Mouse (Mus musculus) kidney, postnatal 0 days (tissue): ENCODE results near the gene Tgif2. TPM values are rescaled to one million over a fixed set of nuclear protein-coding genes. Genes with fewer than 3 reads are reported as not detected.
A peak's percentile ranks its signal among the peaks of the same experiment; 100 is the strongest.
"Not testable (repeated sequence)": the region's sequence is repeated elsewhere in the genome, so short reads cannot be mapped to it uniquely, and the experiment has no call there.

Experiments used
- ATAC-seq: fragments of 200-750 bp; cut with Nextera tagmentation; replicated peaks from 2 replicates; pipeline ENCODE4 v1.8.0; 2017; ENCODE audit warnings: low read depth, moderate number of reproducible peaks, moderate TSS enrichment, moderate library complexity; ENCODE audit not compliant: low FRiP score
- DNase-seq: peaks from one replicate; pipeline ENCODE4 v3.0.0-alpha.2; 2016; ENCODE audit warnings: low spot score
- H3K27ac ChIP-seq: fragments of 300-500 bp; sonication (generic); 2 replicates; pipeline ENCODE4 v1.5.1; 2014; ENCODE audit warnings: mild to moderate bottlenecking
- H3K27me3 ChIP-seq: fragments of 300-500 bp; sonication (generic); 2 replicates; pipeline ENCODE4 v1.6.1; 2014; ENCODE audit warnings: low read length, mixed read lengths; ENCODE audit not compliant: insufficient read depth
- H3K36me3 ChIP-seq: fragments of 300-500 bp; sonication (generic); 2 replicates; pipeline ENCODE4 v1.6.1; 2014; ENCODE audit warnings: low read length, mixed read lengths; ENCODE audit not compliant: insufficient read depth
- H3K4me1 ChIP-seq: fragments of 300-500 bp; sonication (generic); replicated peaks from 2 replicates; pipeline ENCODE4 v1.6.1; 2014; ENCODE audit warnings: antibody characterized with exemption, low read length, mixed read lengths; ENCODE audit not compliant: insufficient read depth
- H3K4me2 ChIP-seq: fragments of 300-500 bp; sonication (generic); 2 replicates; pipeline ENCODE4 v1.6.1; 2014; ENCODE audit warnings: mild to moderate bottlenecking, low read length, moderate library complexity, mixed read lengths
- H3K4me3 ChIP-seq: fragments of 300-500 bp; sonication (generic); replicated peaks from 2 replicates; pipeline ENCODE4 v1.5.1; 2014; ENCODE audit warnings: low read depth, low read length
- H3K9ac ChIP-seq: fragments of 300-500 bp; sonication (generic); 2 replicates; pipeline ENCODE4 v1.6.1; 2014; ENCODE audit warnings: low read depth, low read length
- H3K9me3 ChIP-seq: fragments of 300-500 bp; sonication (generic); replicated peaks from 2 replicates; pipeline ENCODE4 v1.6.1; 2016; ENCODE audit warnings: low read length, inconsistent platforms, mixed read lengths
- CTCF ChIP-seq: IDR thresholded peaks from 2 replicates; pipeline ENCODE4 v1.5.1; 2016; ENCODE audit warnings: antibody characterized with exemption, low read depth, mild to moderate bottlenecking, moderate library complexity
- WGBS: fragments of 180-500 bp; shearing (Covaris S2); extraction: QIAGEN DNeasy Blood & Tissue Kit; methylation state at CpG from one replicate; pipeline ENCODE4 v1.1.7; 2014; 5-methylcytosine and 5-hydroxymethylcytosine counted together
- polyA plus RNA-seq: library from polyadenylated mRNA; unstranded; fragments of >200 nt; fragmentation: Nextera tagmentation; extraction: Ambion mirVana; gene quantifications from 2 replicates; pipeline ENCODE4 v1.2.1, GENCODE M21; 2015

Tgif2 gene
- polyA plus RNA-seq, 1 experiment from 2014 or later: 38.2 TPM

DNA sequence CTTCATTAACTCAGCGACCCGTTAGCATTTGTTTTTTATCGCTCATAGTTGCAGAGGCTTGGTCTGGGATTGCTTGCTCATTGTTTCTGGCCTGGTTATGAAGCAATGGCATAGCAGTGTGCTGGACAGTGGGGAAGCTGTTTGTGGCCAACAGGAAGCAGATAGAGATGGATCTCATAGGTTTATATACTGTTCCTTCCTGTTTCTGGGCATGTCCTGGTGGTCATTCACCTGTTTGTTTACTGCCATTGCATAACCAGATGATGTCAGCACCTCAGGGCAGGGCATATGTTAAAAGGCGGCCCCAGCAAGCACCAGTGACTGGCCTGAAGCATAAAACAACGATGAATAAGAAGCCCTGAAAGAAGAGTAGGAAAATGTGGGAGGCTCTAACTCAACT is 10.7 kb downstream of the Tgif2 start:
- no peak overlapping the region for H3K9ac ChIP-seq
- ATAC-seq (no peak), DNase-seq (no peak)
- peaks cover 4% of the 10 kb centered on the region; the same call in 1 of the 2 replicates for H3K4me1 ChIP-seq
- no peak overlapping the region for H3K4me3 ChIP-seq
- no peak overlapping the region for H3K27ac ChIP-seq
- H3K9me3 ChIP-seq: no peaks in the 10 kb centered on the region
- WGBS: 84% methylated on average over 5 of the region's 5 CpGs
- TF ChIP-seq CTCF: no peak
- no peak overlapping the region for H3K4me2 ChIP-seq
- peaks cover 37% of the 10 kb centered on the region for H3K36me3 ChIP-seq
- no peaks in the 10 kb centered on the region for H3K27me3 ChIP-seq

DNA sequence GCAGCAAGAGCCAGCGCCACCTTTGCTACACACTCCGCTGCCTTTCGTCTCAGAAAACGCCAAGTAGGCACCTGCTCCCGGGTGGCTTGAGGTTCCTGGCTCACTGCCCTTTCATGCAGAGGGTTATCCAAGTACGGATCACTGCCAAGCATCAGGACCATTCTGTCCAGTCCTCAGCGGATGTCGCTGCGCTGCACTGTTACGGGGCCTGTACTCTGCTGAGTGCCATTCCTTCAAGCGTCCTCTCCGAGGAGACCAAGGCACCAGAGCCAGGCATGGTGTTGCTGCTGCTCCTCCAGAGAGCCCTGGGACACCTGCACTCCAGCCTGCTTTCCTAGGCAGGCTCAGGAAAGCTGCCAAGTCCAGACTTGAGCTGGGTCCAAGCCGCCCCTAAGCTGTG is 13.8 kb downstream of the Tgif2 start:
- not testable (repeated sequence) for DNase-seq, H3K9me3 ChIP-seq, H3K4me3 ChIP-seq, H3K4me2 ChIP-seq, H3K27ac ChIP-seq, H3K9ac ChIP-seq, H3K27me3 ChIP-seq, H3K4me1 ChIP-seq
- H3K36me3 ChIP-seq: peaks cover 27% of the 10 kb centered on the region
- WGBS: 81% methylated on average over 8 of the region's 13 CpGs
- peak; percentile 18; the same call in 1 of the 2 replicates for ATAC-seq

DNA sequence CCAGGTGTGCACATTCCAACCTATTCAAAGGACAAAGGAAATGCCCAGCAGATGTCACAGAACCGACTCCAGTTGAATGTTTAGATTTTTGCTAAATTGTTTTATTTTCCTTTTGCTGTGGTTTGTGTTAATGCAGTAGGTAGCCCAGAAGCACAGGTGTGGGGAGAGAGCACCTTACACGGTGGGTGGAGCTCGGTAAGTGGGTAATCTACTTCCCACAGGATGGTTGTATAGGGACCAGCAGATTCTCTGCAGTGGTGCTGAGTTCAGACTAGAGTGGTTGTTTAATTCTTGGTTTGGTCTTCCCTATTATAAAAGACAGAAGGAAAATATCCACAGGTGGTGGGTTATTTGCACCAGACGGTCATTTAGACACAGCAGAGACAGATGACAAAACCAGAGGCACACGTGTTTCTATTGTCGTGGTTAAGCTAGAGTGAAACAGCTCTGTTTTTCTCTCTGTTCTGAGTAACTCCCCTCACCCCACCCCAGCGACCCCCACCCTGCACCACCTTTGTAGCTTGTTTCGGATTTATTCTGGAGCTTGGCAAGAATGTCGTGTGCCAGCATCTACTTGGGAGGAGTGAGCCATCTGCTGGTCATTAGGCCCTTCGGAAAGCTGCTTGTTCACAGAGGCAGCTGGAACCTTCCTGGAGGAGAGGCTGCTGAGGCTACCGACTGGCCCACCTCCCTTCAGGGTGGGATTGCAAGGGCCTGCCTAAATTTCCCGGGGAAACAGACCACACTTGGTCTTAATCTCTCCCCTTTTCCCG is 14.4 kb downstream of the Tgif2 start:
- H3K36me3 ChIP-seq: peaks cover 27% of the 10 kb centered on the region
- peak; percentile 64 for TF ChIP-seq CTCF
- not testable (repeated sequence) for H3K27me3 ChIP-seq, H3K4me3 ChIP-seq, H3K4me1 ChIP-seq, H3K9me3 ChIP-seq, H3K9ac ChIP-seq, ATAC-seq, H3K4me2 ChIP-seq, H3K27ac ChIP-seq
- WGBS: 51% methylated on average over 13 of the region's 13 CpGs
- DNase-seq: peak; percentile 72

DNA sequence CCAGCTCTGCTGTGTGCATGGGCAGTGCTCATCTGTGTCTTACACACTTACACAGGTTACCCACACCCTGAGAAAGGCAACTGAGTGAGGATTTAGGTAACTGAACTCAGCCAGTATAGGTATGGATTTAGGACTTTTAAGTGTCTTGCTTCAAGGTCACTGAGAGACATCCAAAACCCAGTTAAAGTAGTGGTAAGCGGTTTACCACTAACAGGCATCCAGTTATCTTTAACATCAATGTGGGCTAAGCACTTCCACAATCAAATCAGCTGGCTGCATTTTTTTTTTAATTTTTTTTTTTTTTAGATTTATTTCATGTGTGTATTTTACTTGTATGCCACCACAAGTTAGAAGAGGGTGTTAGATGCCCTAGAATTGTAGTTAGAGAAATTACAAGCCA is 16.5 kb downstream of the Tgif2 start:
- Histone ChIP-seq H3K36me3 (peaks cover 11% of the 10 kb centered on the region; the same call in 1 of the 2 replicates), H3K9me3 (no peaks in the 10 kb centered on the region), H3K4me3 (no peak overlapping the region), H3K27ac (no peak overlapping the region), H3K4me2 (no peak overlapping the region), H3K27me3 (no peaks in the 10 kb centered on the region), H3K9ac (no peak overlapping the region), H3K4me1 (no peaks in the 10 kb centered on the region)
- no peak for TF ChIP-seq CTCF
- ATAC-seq: no peak
- 88% methylated on average over 1 of the region's 1 CpGs for WGBS
- no peak for DNase-seq

DNA sequence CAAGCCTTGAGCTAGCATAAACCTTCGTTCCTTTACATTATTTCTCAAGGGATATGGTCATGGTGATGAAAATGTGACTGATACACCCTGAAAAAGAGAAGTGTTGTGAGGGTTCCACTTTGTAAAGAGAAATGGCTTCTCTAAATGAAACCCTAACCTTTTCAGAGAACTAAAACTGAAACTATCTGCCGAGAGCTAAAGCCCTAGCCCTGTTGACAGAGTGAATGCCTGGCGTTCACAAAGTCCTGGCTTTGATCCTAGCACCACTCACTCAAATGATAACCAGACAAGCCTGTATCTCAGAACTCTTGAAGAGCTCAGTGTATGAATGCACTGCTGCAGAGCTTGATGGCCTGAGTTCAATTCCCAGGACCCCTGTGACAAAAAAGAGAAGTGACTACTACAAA is 17.6 kb downstream of the Tgif2 start:
- 81% methylated on average over 3 of the region's 3 CpGs for WGBS
- Histone ChIP-seq H3K27ac (no peak overlapping the region), H3K4me2 (no peak overlapping the region)

DNA sequence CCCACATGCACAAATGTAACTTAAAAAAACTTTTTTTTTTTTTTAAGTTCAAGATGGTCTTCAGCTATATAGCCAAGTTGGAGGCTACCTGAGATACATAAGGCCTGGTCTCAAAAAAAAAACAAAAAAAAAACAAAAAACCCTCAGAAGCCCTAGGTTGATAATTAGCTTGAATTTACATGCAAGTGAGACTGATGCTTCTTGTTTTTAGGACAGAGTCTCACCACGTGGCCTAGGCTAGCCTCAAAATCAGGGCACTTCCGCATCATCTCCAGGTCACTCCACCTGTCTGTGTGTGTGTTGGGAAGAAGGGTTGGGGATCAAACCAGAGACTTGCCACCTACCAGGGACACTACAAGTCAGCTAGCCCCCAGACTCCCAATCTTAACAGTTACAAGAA is 18.0 kb downstream of the Tgif2 start, which contains the start of gene 4930518I15Rik:
4930518I15Rik (minus strand) TSS at position 112 of the 400 bp plus-strand sequence.
- Histone ChIP-seq H3K36me3 (no peaks in the 10 kb centered on the region), H3K27me3 (no peaks in the 10 kb centered on the region), H3K4me1 (no peaks in the 10 kb centered on the region), H3K9me3 (no peaks in the 10 kb centered on the region), H3K4me3 (no peak within 1 kb of the TSS), H3K9ac (no peak within 1 kb of the TSS; the same call in 1 of the 2 replicates), H3K4me2 (no peak within 1 kb of the TSS), H3K27ac (peak within 1 kb of the TSS; percentile 9; the same call in 1 of the 2 replicates)
- DNase-seq (no peak), ATAC-seq (no peak)
- WGBS: 86% methylated on average over 2 of the region's 2 CpGs
- TF ChIP-seq CTCF: no peak

More for the DNA sequence above, 17.6 kb downstream of the Tgif2 start:
- no peak for TF ChIP-seq CTCF
- Histone ChIP-seq H3K4me3 (no peak overlapping the region), H3K27me3 (no peaks in the 10 kb centered on the region), H3K9ac (no peak overlapping the region), H3K9me3 (no peaks in the 10 kb centered on the region), H3K36me3 (peaks cover 4% of the 10 kb centered on the region; the same call in 1 of the 2 replicates), H3K4me1 (no peaks in the 10 kb centered on the region)
- DNase-seq (no peak), ATAC-seq (no peak)
